Mouse (Mus musculus): ENCODE measurements around the gene Cmtm6. TPM values are rescaled to one million over a fixed set of nuclear protein-coding genes. Genes with fewer than 3 reads are reported as not detected.

Cmtm6 gene
- polyA plus RNA-seq, 1 experiment = 0.07 TPM

DNA sequence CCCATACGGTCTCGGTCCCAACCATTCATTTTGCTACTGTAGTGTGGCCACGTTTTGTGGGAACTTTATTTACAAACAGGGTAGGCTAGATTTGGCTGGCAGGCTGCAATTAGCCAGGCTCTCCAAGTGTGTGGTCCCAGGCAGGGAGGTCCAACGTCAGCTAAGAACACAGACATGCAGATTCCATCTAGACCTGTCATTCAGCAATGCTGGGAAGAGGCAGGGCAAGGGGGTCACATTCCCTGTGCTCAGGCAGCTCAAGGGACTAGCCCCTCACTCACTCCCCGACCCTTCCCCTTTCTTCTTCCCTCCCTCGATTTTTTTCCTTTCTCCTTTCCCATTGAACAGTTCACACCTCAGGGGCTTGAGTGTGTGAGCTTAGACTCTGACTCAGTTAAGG lies 67.9 kb downstream of the Cmtm6 start:
- Histone ChIP-seq H3K27me3 (ENCODE audit: control insufficient read depth) (no peaks in the 10 kb centered on the region), H3K9me3 (ENCODE audit: control insufficient read depth, low read length) (no peaks in the 10 kb centered on the region), H3K4me3 (replicated peaks) (no peak overlapping the region), H3K36me3 (ENCODE audit: control insufficient read depth) (no peaks in the 10 kb centered on the region; the same call in 1 of the 2 replicates), H3K4me1 (ENCODE audit: control insufficient read depth) (no peaks in the 10 kb centered on the region)
- TF ChIP-seq GATA1 (IDR thresholded peaks at IDR 0.05; ENCODE audit: low read length) (no peak), TAL1 (IDR thresholded peaks at IDR 0.05; ENCODE audit: low read length) (no peak)

Other genes with a start within 250 kb of the Cmtm6 start
- gene Ccr4, start 226.2 kb upstream of the Cmtm6 start, polyA plus RNA-seq (2012) = not detected in 2 replicates
- not detected in 2 replicates for gene C130032M10Rik, start 215.4 kb upstream of the Cmtm6 start, polyA plus RNA-seq (2012)
- gene Trim71, start 166.7 kb upstream of the Cmtm6 start, polyA plus RNA-seq (2012) = under 0.01 TPM in 1 of 2 replicates, not detected in the other
- 1.6 TPM in 2 replicates for gene Cnot10, start 90.9 kb upstream of the Cmtm6 start, polyA plus RNA-seq (2012)
- gene Dync1li1, start 42.3 kb upstream of the Cmtm6 start, polyA plus RNA-seq (2012) = 1.2 and 2.2 TPM in 2 replicates
- gene Cmtm7, start 50.7 kb downstream of the Cmtm6 start, polyA plus RNA-seq (2012) = 0.53 and 0.61 TPM in 2 replicates
- 0.15 and 0.19 TPM in 2 replicates for gene Cmtm8, start 113.0 kb downstream of the Cmtm6 start, polyA plus RNA-seq (2012)
- gene Gpd1l, start 202.9 kb downstream of the Cmtm6 start, polyA plus RNA-seq (2012) = 0.04 and 0.14 TPM in 2 replicates
- gene Osbpl10, start 247.5 kb downstream of the Cmtm6 start, polyA plus RNA-seq (2012) = 0.02 TPM in 1 of 2 replicates, not detected in the other

All from erythroblast, embryonic 14.5 days (primary cell).